Mouse (Mus musculus) kidney, postnatal 0 days (tissue): ENCODE results near the gene Cdkn1a. TPM values are rescaled to one million over a fixed set of nuclear protein-coding genes. Genes with fewer than 3 reads are reported as not detected.

Source experiments
- ATAC-seq: fragments of 200-750 bp; cut with Nextera tagmentation; replicated peaks from 2 replicates; pipeline ENCODE4 v1.8.0; 2017; ENCODE audit warnings: low read depth, moderate number of reproducible peaks, moderate TSS enrichment, moderate library complexity; ENCODE audit not compliant: low FRiP score
- DNase-seq: peaks from one replicate; pipeline ENCODE4 v3.0.0-alpha.2; 2016; ENCODE audit warnings: low spot score
- H3K27ac ChIP-seq: fragments of 300-500 bp; sonication (generic); 2 replicates; pipeline ENCODE4 v1.5.1; 2014; ENCODE audit warnings: mild to moderate bottlenecking
- H3K27me3 ChIP-seq: fragments of 300-500 bp; sonication (generic); 2 replicates; pipeline ENCODE4 v1.6.1; 2014; ENCODE audit warnings: low read length, mixed read lengths; ENCODE audit not compliant: insufficient read depth
- H3K36me3 ChIP-seq: fragments of 300-500 bp; sonication (generic); 2 replicates; pipeline ENCODE4 v1.6.1; 2014; ENCODE audit warnings: low read length, mixed read lengths; ENCODE audit not compliant: insufficient read depth
- H3K4me1 ChIP-seq: fragments of 300-500 bp; sonication (generic); replicated peaks from 2 replicates; pipeline ENCODE4 v1.6.1; 2014; ENCODE audit warnings: antibody characterized with exemption, low read length, mixed read lengths; ENCODE audit not compliant: insufficient read depth
- H3K4me2 ChIP-seq: fragments of 300-500 bp; sonication (generic); 2 replicates; pipeline ENCODE4 v1.6.1; 2014; ENCODE audit warnings: mild to moderate bottlenecking, low read length, moderate library complexity, mixed read lengths
- H3K4me3 ChIP-seq: fragments of 300-500 bp; sonication (generic); replicated peaks from 2 replicates; pipeline ENCODE4 v1.5.1; 2014; ENCODE audit warnings: low read depth, low read length
- H3K9ac ChIP-seq: fragments of 300-500 bp; sonication (generic); 2 replicates; pipeline ENCODE4 v1.6.1; 2014; ENCODE audit warnings: low read depth, low read length
- H3K9me3 ChIP-seq: fragments of 300-500 bp; sonication (generic); replicated peaks from 2 replicates; pipeline ENCODE4 v1.6.1; 2016; ENCODE audit warnings: low read length, inconsistent platforms, mixed read lengths
- CTCF ChIP-seq: IDR thresholded peaks from 2 replicates; pipeline ENCODE4 v1.5.1; 2016; ENCODE audit warnings: antibody characterized with exemption, low read depth, mild to moderate bottlenecking, moderate library complexity
- WGBS: fragments of 180-500 bp; shearing (Covaris S2); extraction: QIAGEN DNeasy Blood & Tissue Kit; methylation state at CpG from one replicate; pipeline ENCODE4 v1.1.7; 2014; 5-methylcytosine and 5-hydroxymethylcytosine counted together
- polyA plus RNA-seq: library from polyadenylated mRNA; unstranded; fragments of >200 nt; fragmentation: Nextera tagmentation; extraction: Ambion mirVana; gene quantifications from 2 replicates; pipeline ENCODE4 v1.2.1, GENCODE M21; 2015

Cdkn1a gene
- polyA plus RNA-seq, 1 experiment from 2014 or later = 125 TPM

DNA sequence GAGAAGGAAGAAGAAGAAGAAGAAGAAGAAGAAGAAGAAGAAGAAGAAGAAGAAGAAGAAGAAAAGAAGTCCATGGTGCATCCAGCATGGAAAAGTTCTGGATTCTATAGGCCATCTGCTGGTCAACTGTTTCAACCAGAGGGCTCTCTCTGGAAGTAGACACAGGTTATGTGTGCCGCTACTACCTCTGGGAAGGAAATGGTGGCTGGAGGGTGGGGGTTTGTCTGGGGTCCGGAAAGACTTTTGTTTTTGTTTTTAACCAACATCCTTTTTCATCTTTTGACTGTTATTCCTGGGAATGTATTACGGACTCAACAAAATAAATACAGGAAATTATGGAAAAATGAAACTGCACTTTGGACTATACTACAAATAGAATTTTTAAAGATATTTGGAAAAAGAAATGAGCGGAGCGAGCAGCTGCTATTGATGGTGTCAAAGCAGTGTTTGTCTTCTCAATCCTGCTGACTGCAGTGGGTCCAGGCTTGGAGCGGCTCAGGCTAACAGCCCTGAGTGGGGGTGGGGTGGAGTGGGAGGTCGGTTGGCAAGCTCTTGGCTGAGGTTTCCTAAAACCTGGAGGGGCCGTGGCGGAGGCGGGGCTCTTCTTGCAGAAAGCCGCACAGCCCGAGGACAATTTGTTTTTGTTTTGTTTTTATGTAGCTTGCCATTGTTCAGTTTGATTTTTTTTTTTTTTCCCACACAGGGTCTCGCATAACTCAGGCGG lies 12.8 kb upstream of the Cdkn1a start:
- Histone ChIP-seq H3K4me2 (peak overlapping the region; percentile 62), H3K4me3 (peak overlapping the region; percentile 30), H3K27me3 (no peaks in the 10 kb centered on the region), H3K9ac (0 out of 2 replicates have a peak overlapping the region, but pooled peaks have one; percentile 27), H3K4me1 (peaks cover 10% of the 10 kb centered on the region), H3K9me3 (no peaks in the 10 kb centered on the region), H3K27ac (no peak overlapping the region), H3K36me3 (no peaks in the 10 kb centered on the region)
- no peak for TF ChIP-seq CTCF
- WGBS = 19% methylated on average over 14 of the region's 14 CpGs
- DNase-seq (peak; percentile 56), ATAC-seq (no peak)

DNA sequence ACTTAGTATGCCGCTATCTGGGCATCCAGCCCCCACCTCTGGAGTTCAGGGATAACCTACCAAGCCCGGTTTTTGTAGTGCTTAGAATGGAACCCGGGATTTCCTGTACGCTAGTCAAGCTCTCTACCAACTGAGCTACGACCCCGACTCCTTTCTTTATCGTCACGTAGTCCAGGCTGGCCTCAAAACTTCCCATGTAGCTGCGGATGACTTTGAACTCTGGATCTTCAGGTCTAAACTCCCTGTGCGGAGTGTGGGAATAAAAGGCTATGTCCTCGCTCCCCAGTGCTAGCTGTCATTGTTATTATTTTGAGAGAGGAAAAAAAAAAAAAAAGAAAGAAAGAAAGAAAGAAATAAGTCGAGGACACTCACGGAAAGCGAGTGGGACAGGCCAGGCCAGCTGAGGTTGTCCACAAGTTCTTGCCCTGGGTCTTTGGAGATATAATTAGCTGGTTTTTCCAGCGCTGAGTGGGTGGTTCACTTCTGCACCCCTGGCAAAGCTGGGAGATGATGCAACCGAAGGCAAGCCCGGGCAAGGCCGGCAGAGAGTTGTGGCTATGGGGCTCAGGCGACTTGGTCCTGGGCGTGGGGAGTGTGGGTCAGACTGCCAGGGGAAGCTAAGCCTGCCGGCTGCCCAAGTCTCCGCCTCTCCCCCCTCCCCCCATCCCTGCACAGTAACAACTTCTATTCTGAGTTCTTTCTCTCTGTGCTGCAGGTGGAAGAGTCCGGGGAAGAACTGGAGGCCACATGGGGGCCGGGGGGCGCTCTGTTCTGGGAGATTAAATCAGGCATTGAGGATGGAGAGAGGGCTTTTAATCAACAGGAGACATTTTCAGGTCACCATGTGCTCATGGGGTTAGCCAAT lies 12.0 kb upstream of the Cdkn1a start:
- Histone ChIP-seq H3K4me3 (peak overlapping the region; percentile 30), H3K9ac (0 out of 2 replicates have a peak overlapping the region, but pooled peaks have one; percentile 27), H3K27me3 (no peaks in the 10 kb centered on the region), H3K9me3 (no peaks in the 10 kb centered on the region), H3K4me2 (peak overlapping the region; percentile 62), H3K36me3 (no peaks in the 10 kb centered on the region), H3K4me1 (peaks cover 8% of the 10 kb centered on the region), H3K27ac (no peak overlapping the region)
- TF ChIP-seq CTCF = no peak
- WGBS = 12% methylated on average over 25 of the region's 25 CpGs
- ATAC-seq (no peak), DNase-seq (no peak)

DNA sequence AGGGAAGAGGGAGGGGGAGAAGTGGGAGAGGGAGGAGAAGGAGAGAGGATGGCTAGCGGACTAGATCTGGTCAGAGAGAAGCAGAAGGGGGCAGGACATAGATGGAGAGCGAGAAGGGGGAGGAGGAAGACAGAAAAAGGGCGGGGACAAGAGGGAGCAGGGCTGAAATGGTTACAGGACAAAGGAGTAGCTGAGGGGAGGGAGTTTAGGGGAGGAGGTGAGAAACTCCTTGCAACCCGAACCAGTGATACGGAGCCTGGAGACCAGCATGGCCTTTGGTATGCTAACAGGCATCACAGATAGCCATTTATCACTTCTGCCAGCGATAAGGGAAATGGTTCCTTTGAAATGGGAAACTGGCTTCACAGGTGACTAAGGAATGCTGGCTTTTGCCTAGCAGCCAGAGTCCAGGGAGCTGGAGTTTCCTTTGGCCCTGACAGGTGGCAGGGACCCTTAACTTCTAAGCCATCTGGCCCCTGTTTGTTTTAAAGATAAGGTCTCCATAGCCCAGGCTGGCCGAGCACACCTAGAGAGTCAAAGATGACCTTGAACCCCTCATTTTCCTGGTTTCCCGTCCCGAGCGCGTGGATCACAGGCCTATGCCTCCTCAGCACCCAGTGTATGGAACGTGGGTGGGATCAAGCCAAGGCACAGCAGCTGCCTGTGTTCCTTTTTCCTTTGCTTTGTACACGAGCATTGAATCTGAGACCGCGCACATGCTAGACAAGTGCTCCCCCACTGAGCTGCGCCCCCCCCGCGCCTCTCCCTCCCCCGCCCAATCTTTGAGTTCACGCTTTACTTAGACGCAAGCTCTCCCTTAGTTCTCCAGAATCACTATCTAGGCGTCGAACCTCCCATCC lies 9.8 kb upstream of the Cdkn1a start:
- no peak for ATAC-seq
- WGBS = 11% methylated on average over 23 of the region's 23 CpGs
- peak; percentile 75 for DNase-seq
- Histone ChIP-seq H3K4me1 (peaks cover 8% of the 10 kb centered on the region), H3K4me2 (peak overlapping the region; percentile 23; the same call in 1 of the 2 replicates), H3K36me3 (no peaks in the 10 kb centered on the region), H3K9ac (no peak overlapping the region), H3K27me3 (no peaks in the 10 kb centered on the region), H3K9me3 (no peaks in the 10 kb centered on the region), H3K27ac (no peak overlapping the region), H3K4me3 (no peak overlapping the region)
- TF ChIP-seq CTCF = no peak

DNA sequence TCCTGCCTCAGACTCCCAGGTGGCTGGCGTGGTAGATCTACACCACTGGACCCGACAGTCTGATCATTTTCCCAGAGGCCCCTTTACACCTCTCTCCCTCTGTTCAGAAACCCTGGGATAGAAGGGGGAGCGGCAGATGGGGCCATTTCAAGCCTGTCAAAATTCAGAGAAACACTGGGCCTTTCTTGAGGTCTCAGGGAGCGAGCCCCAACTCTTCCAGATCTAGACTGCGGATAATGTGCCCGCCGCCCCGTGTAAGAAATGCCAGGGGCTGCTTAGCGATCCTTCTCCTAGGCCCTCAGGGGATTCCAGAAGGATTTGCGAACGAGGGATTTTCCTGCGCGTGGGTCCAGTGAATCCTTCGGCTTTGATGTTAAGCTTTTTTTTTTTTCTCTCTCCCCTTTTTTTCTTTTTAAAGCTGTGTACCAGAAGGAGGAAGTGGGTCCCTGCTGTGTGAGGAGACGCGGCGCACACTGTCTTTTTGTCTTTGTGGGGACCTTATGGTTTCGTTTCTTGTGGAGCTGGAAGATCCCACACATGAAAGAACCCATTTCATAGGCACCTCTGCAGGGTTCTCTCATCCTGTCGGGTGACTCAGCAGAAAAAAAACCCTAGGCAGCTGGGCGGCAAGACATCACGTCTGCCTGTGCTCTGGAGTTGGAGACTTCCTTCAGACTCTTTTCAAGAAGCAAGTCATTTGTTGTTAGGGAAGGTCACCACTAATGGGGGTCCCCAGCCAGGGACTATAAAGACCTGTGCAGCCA lies 9.0 kb upstream of the Cdkn1a start:
- Histone ChIP-seq H3K4me2 (peak overlapping the region; percentile 23), H3K4me1 (peaks cover 8% of the 10 kb centered on the region), H3K9me3 (no peaks in the 10 kb centered on the region), H3K9ac (no peak overlapping the region), H3K4me3 (peak overlapping the region; percentile 13; the same call in 1 of the 2 replicates), H3K27me3 (no peaks in the 10 kb centered on the region), H3K36me3 (no peaks in the 10 kb centered on the region), H3K27ac (no peak overlapping the region)
- no peak for ATAC-seq
- no peak for DNase-seq
- 18% methylated on average over 21 of the region's 21 CpGs for WGBS
- TF ChIP-seq CTCF = no peak

DNA sequence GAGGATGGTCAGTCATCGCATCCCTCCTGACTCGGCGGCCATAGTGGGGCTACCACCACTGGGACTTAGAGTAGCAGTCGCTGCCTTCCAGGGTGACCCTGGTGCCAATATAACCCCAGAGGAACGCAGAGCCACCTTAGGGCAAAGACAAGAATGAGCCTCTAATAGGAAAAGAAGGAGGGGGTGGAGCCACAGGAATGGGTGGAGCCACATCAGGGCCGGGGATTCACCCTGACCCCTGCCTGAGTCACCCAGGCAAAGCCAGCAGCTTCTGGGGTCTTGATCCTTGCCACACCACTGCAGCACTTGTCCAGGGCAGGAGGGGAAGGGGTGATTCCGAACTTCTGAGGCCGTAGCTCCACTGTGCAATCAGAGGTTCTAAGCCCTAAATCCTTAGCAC lies 7.2 kb upstream of the Cdkn1a start:
- no peaks in the 10 kb centered on the region for H3K9me3 ChIP-seq
- H3K4me2 ChIP-seq = no peak overlapping the region
- H3K4me3 ChIP-seq = no peak overlapping the region
- H3K9ac ChIP-seq = no peak overlapping the region
- no peaks in the 10 kb centered on the region for H3K36me3 ChIP-seq
- peaks cover 2% of the 10 kb centered on the region for H3K4me1 ChIP-seq
- DNase-seq (no peak), ATAC-seq (no peak)
- no peaks in the 10 kb centered on the region for H3K27me3 ChIP-seq
- no peak for TF ChIP-seq CTCF
- no peak overlapping the region for H3K27ac ChIP-seq
- 90% methylated on average over 8 of the region's 8 CpGs for WGBS
